Mouse (Mus musculus): ENCODE results near the gene Ccdc97.
A peak's percentile ranks its signal among the peaks of the same experiment; 100 is the strongest.

GRCm38 (mm10) chr7:25756011-25756410 lies 37.1 kb upstream of the Ccdc97 start:
- TF ChIP-seq CTCF (IDR thresholded peaks at IDR 0.05; ENCODE audit: borderline replicate concordance, extremely low read depth, insufficient read depth, insufficient read length) (peak; percentile 79), POLR2A (IDR thresholded peaks at IDR 0.05; ENCODE audit: borderline replicate concordance, extremely low read depth, insufficient read depth, insufficient read length, poor library complexity, severe bottlenecking) (0 out of 2 replicates have a peak, but pooled peaks have one; percentile 11)

Data from brain, embryonic 14.5 days (tissue).